Mouse (Mus musculus) liver, embryonic 12.5 days (tissue): ENCODE results near the gene Ankrd49. TPM values are rescaled to one million over a fixed set of nuclear protein-coding genes. Genes with fewer than 3 reads are reported as not detected.
A peak's percentile ranks its signal among the peaks of the same experiment; 100 is the strongest.

Source experiments
- ATAC-seq: fragments of 200-750 bp; cut with Nextera tagmentation; 2 replicates; pipeline ENCODE4 v1.8.0; 2017; ENCODE audit warnings: moderate number of reproducible peaks, mild to moderate bottlenecking, moderate library complexity
- H3K27ac ChIP-seq: fragments of 300-500 bp; sonication (generic); 2 replicates; pipeline ENCODE4 v1.5.1; 2016; ENCODE audit warnings: mild to moderate bottlenecking
- H3K27me3 ChIP-seq: fragments of 300-500 bp; sonication (generic); replicated peaks from 2 replicates; pipeline ENCODE4 v1.6.1; 2016; ENCODE audit warnings: mild to moderate bottlenecking, moderate library complexity
- H3K36me3 ChIP-seq: fragments of 300-500 bp; sonication (generic); 2 replicates; pipeline ENCODE4 v1.6.1; 2016; ENCODE audit warnings: mild to moderate bottlenecking, moderate library complexity
- H3K4me1 ChIP-seq: fragments of 300-500 bp; sonication (generic); 2 replicates; pipeline ENCODE4 v1.6.1; 2016
- H3K4me2 ChIP-seq: fragments of 300-500 bp; sonication (generic); 2 replicates; pipeline ENCODE4 v1.6.1; 2016; ENCODE audit warnings: mild to moderate bottlenecking, moderate library complexity
- H3K4me3 ChIP-seq: fragments of 300-500 bp; sonication (generic); 2 replicates; pipeline ENCODE4 v1.5.1; 2016; ENCODE audit warnings: mild to moderate bottlenecking, moderate library complexity
- H3K9ac ChIP-seq: fragments of 300-500 bp; sonication (generic); 2 replicates; pipeline ENCODE4 v1.6.1; 2016; ENCODE audit warnings: mild to moderate bottlenecking, moderate library complexity
- H3K9me3 ChIP-seq: fragments of 300-500 bp; sonication (generic); replicated peaks from 2 replicates; pipeline ENCODE4 v1.6.1; 2016; ENCODE audit warnings: mild to moderate bottlenecking, moderate library complexity
- WGBS: fragments of 180-500 bp; shearing (Covaris S2); methylation state at CpG from one replicate; pipeline ENCODE4 v1.1.7; 2016; ENCODE audit not compliant: insufficient replicate concordance; 5-methylcytosine and 5-hydroxymethylcytosine counted together
- polyA plus RNA-seq: library from polyadenylated mRNA; unstranded; fragments of >200 nt; fragmentation: Nextera tagmentation; extraction: Ambion mirVana; gene quantifications from 2 replicates; pipeline ENCODE4 v1.2.1, GENCODE M21; 2016

Ankrd49 gene
- polyA plus RNA-seq, 1 experiment from 2014 or later = 38.4 TPM

- H3K9me3 ChIP-seq = no peaks in the 10 kb centered on the region
- H3K4me1 ChIP-seq = no peaks in the 10 kb centered on the region
- H3K4me2 ChIP-seq = no peak within 1 kb of the TSS
- H3K36me3 ChIP-seq = no peaks in the 10 kb centered on the region
- peaks cover 47% of the 10 kb centered on the region for H3K27me3 ChIP-seq
- no peak within 1 kb of the TSS for H3K27ac ChIP-seq
- WGBS = 27% methylated on average over 23 of the region's 23 CpGs
- H3K9ac ChIP-seq = no peak within 1 kb of the TSS
- no peak for ATAC-seq
- H3K4me3 ChIP-seq = no peak within 1 kb of the TSS
Observed at GRCm38 (mm10) chr9:14770803-14771471, 13.7 kb downstream of the Ankrd49 start, which contains the start of gene 1700012B09Rik. Gene 1700012B09Rik, minus strand, starts transcription at chr9:14771030.

GRCm38 (mm10) chr9:14769811-14770210 lies 14.8 kb downstream of the Ankrd49 start:
- no peaks in the 10 kb centered on the region for H3K9me3 ChIP-seq
- 74% methylated on average over 5 of the region's 6 CpGs for WGBS

GRCm38 (mm10) chr9:14764765-14765164 lies 19.9 kb downstream of the Ankrd49 start:
- Histone ChIP-seq H3K4me2 (no peak overlapping the region), H3K4me3 (no peak overlapping the region), H3K4me1 (no peaks in the 10 kb centered on the region), H3K27me3 (peaks cover 30% of the 10 kb centered on the region), H3K36me3 (no peaks in the 10 kb centered on the region), H3K27ac (no peak overlapping the region), H3K9ac (no peak overlapping the region), H3K9me3 (no peaks in the 10 kb centered on the region)
- ATAC-seq = no peak
- WGBS = 20% methylated on average over 7 of the region's 7 CpGs

More at GRCm38 (mm10) chr9:14769811-14770210, 14.8 kb downstream of the Ankrd49 start:
- Histone ChIP-seq H3K9ac (no peak overlapping the region), H3K4me3 (no peak overlapping the region), H3K27me3 (peaks cover 47% of the 10 kb centered on the region), H3K4me1 (no peaks in the 10 kb centered on the region), H3K27ac (no peak overlapping the region), H3K4me2 (no peak overlapping the region), H3K36me3 (no peaks in the 10 kb centered on the region)
- ATAC-seq = no peak

GRCm38 (mm10) chr9:14759261-14759660 lies 25.4 kb downstream of the Ankrd49 start:
- no peak for ATAC-seq
- Histone ChIP-seq H3K9me3 (no peaks in the 10 kb centered on the region), H3K36me3 (no peaks in the 10 kb centered on the region), H3K9ac (no peak overlapping the region), H3K4me3 (no peak overlapping the region), H3K4me2 (no peak overlapping the region), H3K27ac (no peak overlapping the region), H3K27me3 (0 out of 2 replicates have a peak, but pooled peaks cover 3% of the 10 kb centered on the region), H3K4me1 (no peaks in the 10 kb centered on the region)

- Histone ChIP-seq H3K27me3 (0 out of 2 replicates have a peak, but pooled peaks cover 3% of the 10 kb centered on the region), H3K4me3 (no peak overlapping the region), H3K27ac (no peak overlapping the region), H3K9me3 (no peaks in the 10 kb centered on the region), H3K9ac (no peak overlapping the region), H3K4me2 (no peak overlapping the region), H3K4me1 (no peaks in the 10 kb centered on the region), H3K36me3 (no peaks in the 10 kb centered on the region)
- ATAC-seq = no peak; the same call in 1 of the 2 replicates
- WGBS = 36% methylated on average over 7 of the region's 7 CpGs
Observed at GRCm38 (mm10) chr9:14758590-14758989, 26.1 kb downstream of the Ankrd49 start.

- H3K4me2 ChIP-seq = no peak overlapping the region
- no peaks in the 10 kb centered on the region for H3K9me3 ChIP-seq
- 65% methylated on average over 3 of the region's 3 CpGs for WGBS
- 0 out of 2 replicates have a peak, but pooled peaks cover 4% of the 10 kb centered on the region for H3K4me1 ChIP-seq
- H3K4me3 ChIP-seq = no peak overlapping the region
- no peak overlapping the region for H3K27ac ChIP-seq
- no peaks in the 10 kb centered on the region for H3K36me3 ChIP-seq
- ATAC-seq = no peak
- H3K9ac ChIP-seq = no peak overlapping the region
- H3K27me3 ChIP-seq = peaks cover 25% of the 10 kb centered on the region
Observed at GRCm38 (mm10) chr9:14754469-14754868, 30.2 kb downstream of the Ankrd49 start.

- Histone ChIP-seq H3K4me1 (0 out of 2 replicates have a peak, but pooled peaks cover 4% of the 10 kb centered on the region), H3K9ac (no peak overlapping the region), H3K9me3 (no peaks in the 10 kb centered on the region), H3K27ac (no peak overlapping the region), H3K4me2 (no peak overlapping the region), H3K36me3 (no peaks in the 10 kb centered on the region), H3K4me3 (no peak overlapping the region), H3K27me3 (peaks cover 25% of the 10 kb centered on the region)
- ATAC-seq = no peak
Observed at GRCm38 (mm10) chr9:14753947-14754346, 30.7 kb downstream of the Ankrd49 start.

- no peaks in the 10 kb centered on the region for H3K9me3 ChIP-seq
- ATAC-seq = peak; percentile 71
- peak within 1 kb of the TSS; percentile 58 for H3K9ac ChIP-seq
- H3K36me3 ChIP-seq = no peaks in the 10 kb centered on the region
- H3K27me3 ChIP-seq = peaks cover 25% of the 10 kb centered on the region
- H3K4me3 ChIP-seq = peak within 1 kb of the TSS; percentile 54
- H3K4me2 ChIP-seq = peak within 1 kb of the TSS; percentile 82
- under 1% methylated on average over 26 of the region's 28 CpGs for WGBS
- H3K27ac ChIP-seq = no peak within 1 kb of the TSS
- H3K4me1 ChIP-seq = 0 out of 2 replicates have a peak, but pooled peaks cover 4% of the 10 kb centered on the region
Observed at GRCm38 (mm10) chr9:14752001-14752522, 32.6 kb downstream of the Ankrd49 start, which contains the start of gene Fut4. Gene Fut4, minus strand, starts transcription at chr9:14752393.

GRCm38 (mm10) chr9:14751503-14752000 lies 33.1 kb downstream of the Ankrd49 start:
- WGBS = under 1% methylated on average over 48 of the region's 50 CpGs
- 0 out of 2 replicates have a peak, but pooled peaks cover 4% of the 10 kb centered on the region for H3K4me1 ChIP-seq
- peak overlapping the region; percentile 58 for H3K9ac ChIP-seq
- no peaks in the 10 kb centered on the region for H3K36me3 ChIP-seq
- H3K27me3 ChIP-seq = peaks cover 25% of the 10 kb centered on the region
- no peak overlapping the region for H3K27ac ChIP-seq
- peak overlapping the region; percentile 82 for H3K4me2 ChIP-seq
- no peaks in the 10 kb centered on the region for H3K9me3 ChIP-seq
- H3K4me3 ChIP-seq = peak overlapping the region; percentile 54
- ATAC-seq = peak; percentile 64

- Histone ChIP-seq H3K9ac (0 out of 2 replicates have a peak overlapping the region, but pooled peaks have one; percentile 58), H3K27me3 (peaks cover 25% of the 10 kb centered on the region), H3K4me3 (peak overlapping the region; percentile 54), H3K27ac (no peak overlapping the region), H3K9me3 (no peaks in the 10 kb centered on the region), H3K4me2 (peak overlapping the region; percentile 82), H3K36me3 (no peaks in the 10 kb centered on the region), H3K4me1 (0 out of 2 replicates have a peak, but pooled peaks cover 4% of the 10 kb centered on the region)
- ATAC-seq = no peak; the same call in 1 of the 2 replicates
- 52% methylated on average over 42 of the region's 42 CpGs for WGBS
Observed at GRCm38 (mm10) chr9:14750901-14751502, 33.7 kb downstream of the Ankrd49 start.

- Histone ChIP-seq H3K4me1 (no peaks in the 10 kb centered on the region), H3K9ac (no peak within 1 kb of the TSS), H3K9me3 (no peaks in the 10 kb centered on the region), H3K27ac (no peak within 1 kb of the TSS), H3K4me2 (no peak within 1 kb of the TSS), H3K36me3 (no peaks in the 10 kb centered on the region), H3K4me3 (no peak within 1 kb of the TSS), H3K27me3 (0 out of 2 replicates have a peak, but pooled peaks cover 5% of the 10 kb centered on the region)
- no peak for ATAC-seq
- 73% methylated on average over 19 of the region's 19 CpGs for WGBS
Observed at GRCm38 (mm10) chr9:14740151-14740924, 44.3 kb downstream of the Ankrd49 start, which contains the start of gene Piwil4. Gene Piwil4, minus strand, starts transcription at chr9:14740733.
